Mouse (Mus musculus): ENCODE results near the gene Eif4enif1.
"Not testable (repeated sequence)": the region's sequence is repeated elsewhere in the genome, so short reads cannot be mapped to it uniquely, and the experiment has no call there.

GRCm38 (mm10) chr11:3165210-3165782, 36.9 kb upstream of the Eif4enif1 start:
- not testable (repeated sequence) for TF ChIP-seq POLR2A (IDR thresholded peaks at IDR 0.05; ENCODE audit: low read depth, low read length); CTCF (conservative IDR thresholded peaks at IDR 0.05; ENCODE audit: insufficient read depth, insufficient read length, low read depth, low read length)

Measured in kidney, adult 2 months (tissue).